Mouse (Mus musculus) MEL-GATA-1-ER (cell line): Measurements from ENCODE around the gene Gimap8.
"Not testable (repeated sequence)": the region's sequence is repeated elsewhere in the genome, so short reads cannot be mapped to it uniquely, and the experiment has no call there.

Experiments
- DNase-seq: peaks from one replicate; pipeline ENCODE4 v3.0.0-alpha.2; 2012; ENCODE audit warnings: low read depth; ENCODE audit errors: extremely low read depth

Gene Gimap8

DNA sequence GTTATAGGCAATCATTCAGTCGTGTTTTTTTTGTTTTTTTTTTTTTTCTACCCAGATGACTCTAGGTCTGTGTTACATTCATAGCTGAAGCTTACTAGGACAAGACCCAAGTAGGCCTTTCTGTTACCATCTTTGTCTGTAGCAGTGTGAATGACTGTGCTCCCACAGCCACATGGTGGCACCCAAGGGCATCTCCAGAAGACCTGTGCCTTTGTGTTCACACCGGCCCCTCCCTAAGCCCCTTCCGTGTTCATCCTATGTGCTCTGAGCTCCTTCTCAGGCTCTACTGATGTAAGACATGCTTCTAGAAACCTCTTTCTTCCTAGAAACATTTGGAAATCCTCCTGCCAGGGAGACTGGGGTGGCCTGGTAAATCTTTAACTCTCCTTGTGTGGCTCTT lies at the start of gene Gimap8:
Gene Gimap8, plus strand, starts transcription at position 240 of the 400 bp plus-strand sequence.
- no peak for DNase-seq

DNA sequence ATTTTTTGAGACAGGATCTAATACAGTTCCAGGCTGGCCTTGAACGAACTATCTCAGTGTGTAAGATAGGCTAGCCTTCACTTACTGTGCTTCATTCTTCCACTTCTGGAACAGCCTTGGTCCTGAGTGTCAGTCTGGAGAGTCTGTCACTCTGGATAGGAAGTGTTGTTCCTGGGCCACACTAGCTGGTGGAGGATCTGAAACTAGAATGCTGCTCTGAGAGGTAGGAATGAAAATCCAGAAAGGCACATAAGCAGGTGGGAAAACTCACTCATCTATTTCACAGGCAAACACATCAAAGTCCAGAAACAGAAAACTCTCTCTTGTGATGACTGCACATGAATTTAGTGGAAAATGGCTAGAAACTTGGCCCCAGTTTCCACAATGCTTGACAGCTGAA lies 46.4 kb upstream of the Gimap8 start:
- no peak for DNase-seq

DNA sequence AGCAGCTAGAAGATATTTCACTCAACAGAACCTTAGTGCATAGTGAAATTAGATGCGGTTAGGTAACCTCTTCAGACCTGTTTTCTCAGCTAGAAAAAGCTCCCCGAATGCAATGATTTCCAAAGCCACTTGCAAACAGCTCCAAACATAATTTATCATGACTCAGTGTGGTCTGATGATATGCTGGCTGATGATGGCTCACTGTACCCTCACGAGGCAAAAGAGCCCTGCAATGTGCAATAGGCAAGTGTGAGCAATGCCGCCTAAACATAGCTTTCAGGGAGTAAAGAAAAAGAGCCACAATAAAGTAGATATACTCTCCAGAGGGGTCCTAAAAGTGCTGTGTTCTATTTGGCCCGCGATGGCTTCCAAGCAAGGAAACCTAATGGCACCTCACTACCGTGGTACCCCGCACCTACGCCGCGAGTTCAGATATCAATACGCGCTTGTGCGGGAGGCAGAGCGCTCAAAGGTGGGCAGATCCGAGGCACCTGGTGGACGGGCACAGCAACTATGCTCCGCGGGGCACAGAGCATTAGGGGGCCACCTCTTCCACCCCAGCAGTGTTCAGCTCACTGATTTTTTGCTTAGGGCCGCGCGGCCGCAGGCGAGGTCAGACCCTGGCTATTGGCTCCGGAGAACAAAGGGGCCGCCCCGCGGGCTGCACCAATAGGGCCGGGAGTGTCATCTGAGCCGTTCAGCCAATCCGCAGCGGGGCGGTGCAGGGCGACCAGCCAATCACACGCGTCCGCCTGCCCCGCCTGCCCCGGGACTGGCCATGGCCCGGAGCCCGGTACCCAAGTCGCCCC lies 45.6 kb upstream of the Gimap8 start, which contains the start of gene Zfp775:
Gene Zfp775, plus strand, starts transcription at position 793 of the 809 bp plus-strand sequence.
- no peak for DNase-seq

DNA sequence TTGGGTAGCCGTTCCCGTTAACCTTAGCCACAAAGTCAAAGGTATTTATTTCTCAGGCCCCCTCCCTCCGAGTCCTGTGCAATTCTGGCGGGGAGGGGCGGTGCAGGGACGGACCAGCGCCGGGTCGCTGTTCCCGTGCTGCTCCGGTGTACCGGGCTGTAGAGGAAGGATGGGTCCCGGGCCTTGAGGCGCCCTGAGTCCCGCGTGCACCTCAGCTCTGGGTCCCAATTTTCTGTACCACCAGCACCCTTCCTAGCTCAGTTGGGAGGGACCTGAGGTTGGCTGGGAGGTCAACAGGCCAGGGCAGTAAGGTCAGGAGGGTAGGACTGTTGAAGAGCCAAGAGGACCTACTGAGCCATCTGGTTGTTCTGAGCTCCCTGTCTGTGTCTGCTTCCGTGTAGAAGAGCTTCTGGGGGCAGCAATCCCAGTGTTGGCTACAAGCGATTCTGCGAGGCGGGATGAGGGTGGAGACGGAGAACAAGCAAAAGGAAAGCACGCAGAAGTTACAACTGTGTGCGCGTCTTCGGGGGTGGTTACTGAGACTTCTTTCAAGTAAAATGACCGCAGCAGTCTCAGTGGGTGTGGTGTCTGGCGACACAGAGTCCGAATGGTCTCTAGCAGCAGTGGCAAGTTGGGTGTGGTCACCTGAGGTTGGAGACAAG lies 44.8 kb upstream of the Gimap8 start:
- no peak for DNase-seq

DNA sequence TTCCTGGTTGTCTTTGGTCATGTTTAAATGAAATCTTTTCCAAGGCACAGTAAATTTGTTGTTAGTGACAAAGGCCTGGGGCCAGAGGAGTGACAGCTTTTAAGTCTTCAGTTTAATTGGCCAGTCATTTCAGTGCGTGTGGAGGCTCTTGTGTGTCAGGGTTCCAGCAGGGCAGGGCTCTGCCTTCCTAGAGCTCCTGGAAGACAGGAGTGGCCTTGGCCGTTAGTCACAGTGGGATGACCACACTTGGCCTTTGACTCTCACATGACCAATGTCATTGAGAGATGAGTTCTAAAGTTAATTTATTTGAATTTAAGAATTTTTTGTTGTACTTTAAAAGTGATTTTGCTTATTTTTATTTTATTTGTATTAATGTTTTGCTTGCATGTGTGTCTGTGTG lies 38.9 kb upstream of the Gimap8 start:
- DNase-seq: no peak

DNA sequence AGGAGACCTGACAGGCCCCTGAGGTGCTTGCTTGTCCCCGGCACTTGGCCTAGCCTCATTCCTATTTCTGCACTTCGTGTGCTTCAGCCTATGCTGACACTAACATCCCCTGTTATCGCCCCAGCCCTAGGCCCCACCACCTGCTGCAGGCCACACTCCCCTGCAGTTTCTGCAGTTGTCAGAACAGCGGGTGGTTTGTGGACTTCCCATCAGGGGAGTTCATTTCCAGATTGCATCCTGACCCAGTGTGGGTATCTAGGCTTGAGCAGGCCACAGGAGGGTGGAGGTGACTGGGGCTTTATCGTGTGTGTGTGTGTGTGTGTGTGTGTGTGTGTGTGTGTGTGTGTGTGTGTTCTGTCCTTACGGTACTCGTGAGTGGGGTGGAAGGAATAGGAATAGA lies 37.5 kb upstream of the Gimap8 start:
- DNase-seq: no peak

DNA sequence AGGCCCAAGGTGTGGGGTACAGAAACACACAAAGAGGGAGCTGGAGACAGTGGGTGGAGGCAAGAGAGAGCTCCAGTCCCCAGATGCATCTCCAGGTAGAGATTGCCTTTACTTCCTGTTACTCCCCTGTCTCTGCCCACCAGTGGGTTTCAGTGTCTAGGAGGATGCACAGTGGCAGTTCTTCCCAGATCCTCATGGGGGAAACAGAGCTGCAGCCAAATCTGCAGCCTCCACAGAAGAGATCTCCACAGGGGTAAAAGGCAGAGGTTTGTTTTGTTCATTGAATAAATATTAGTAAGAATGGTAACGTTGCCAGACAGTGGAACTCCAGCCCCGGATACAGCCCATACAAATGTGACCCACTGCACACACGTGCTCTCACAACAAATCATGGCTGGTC lies 36.4 kb upstream of the Gimap8 start:
- no peak for DNase-seq

DNA sequence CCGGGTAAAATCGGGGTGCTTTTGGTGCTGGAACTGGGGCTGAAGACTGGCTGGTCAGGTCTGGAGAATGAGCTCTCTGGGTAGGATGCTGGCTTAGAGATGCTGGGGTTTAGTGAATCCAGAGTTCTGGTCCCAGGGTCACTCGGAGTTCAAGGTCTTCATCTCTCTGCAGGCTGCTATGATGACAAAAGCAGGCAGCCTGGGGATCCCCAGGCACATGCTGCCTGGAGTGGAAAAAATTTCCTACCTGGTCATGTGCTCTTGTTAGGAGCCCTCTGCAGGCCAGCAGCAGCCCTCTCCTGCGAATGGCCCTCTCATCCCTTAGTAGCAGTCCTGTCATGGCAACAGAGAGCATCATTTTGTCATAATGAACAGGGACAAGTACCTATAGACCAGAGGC lies 33.6 kb upstream of the Gimap8 start:
- DNase-seq: no peak

DNA sequence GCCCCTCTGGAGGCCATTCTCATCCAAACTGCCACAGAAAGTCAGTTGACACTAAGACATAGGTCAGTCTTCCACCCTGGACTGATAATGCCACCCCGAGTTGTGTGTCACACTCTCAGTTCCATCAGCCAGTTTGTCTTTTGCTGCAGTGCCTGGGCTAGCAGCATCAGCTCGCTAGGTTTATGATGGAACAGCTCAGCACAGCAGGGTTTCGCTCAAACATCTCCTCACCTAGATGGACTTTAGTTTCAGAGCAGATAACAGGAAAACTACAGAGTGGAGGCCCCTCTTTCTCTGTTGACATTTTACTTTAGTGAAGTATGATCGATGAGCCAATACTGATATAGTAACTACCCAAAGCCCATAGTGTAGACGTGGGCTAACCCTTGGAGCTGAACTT lies 32.3 kb upstream of the Gimap8 start:
- no peak for DNase-seq

DNA sequence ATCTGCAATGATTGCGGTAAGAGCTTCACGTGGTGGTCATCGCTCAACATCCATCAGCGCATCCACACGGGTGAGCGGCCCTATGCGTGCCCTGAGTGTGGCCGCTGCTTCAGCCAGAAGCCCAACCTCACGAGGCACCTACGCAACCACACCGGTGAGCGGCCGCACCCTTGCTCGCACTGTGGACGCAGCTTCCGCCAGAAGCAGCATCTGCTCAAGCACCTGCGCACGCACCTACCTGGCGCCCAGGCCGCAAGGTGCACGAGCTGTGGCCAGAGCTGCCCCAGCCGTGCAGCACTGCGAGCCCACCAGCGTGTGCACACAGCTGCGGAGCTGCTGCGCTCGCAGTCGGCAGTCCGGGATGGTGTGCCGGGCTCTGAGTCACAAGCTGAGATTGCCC lies 27.0 kb upstream of the Gimap8 start:
- no peak for DNase-seq

DNA sequence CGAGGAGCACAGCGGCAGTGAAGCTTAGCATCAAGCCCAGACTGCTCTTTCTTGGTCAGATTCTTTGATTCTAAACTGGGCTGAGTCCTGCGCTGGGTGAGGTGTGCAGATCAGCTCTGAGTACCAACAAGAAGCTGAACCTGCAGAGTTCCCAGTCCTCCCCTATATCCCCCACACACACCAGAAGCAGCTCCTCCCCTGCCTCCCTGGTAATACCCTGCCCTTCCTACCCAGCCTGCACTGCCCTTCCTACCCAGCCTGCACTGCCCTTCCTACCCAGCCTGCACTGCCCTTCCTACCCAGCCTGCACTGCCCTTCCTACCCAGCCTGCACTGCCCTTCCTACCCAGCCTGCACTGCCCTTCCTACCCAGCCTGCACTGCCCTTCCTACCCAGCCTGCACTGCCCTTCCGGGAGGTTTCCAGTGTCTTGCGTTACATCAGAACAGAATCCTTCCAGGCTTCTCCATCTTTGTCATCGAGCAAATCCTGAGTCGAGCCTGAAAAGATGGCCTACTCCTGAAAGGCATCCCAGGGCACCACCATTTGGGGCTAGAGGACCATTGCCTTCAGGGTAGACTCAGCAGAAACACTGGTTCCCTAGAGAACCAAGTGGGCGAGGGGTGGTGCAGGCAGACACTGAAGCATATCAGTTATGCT lies 24.7 kb upstream of the Gimap8 start:
- not testable (repeated sequence) for DNase-seq

DNA sequence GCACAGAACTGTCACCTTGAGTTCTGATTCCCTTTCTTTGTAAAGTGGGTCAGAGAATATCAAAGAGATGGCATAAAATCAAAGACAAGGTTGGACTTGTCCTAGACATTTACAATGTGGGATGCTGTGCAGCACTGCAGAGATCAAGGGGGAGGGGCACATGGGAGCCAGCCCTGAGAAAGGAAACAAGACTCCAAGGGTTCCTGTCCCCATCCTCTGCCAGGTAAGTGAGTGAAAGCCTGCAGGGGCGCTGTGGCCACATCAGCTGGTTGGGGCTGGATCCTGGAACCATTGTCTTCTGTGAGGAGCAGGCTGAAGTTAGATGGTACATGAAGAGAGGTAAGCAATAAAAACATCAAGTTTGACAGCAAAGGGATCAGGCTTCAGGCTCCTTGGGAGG lies 23.6 kb upstream of the Gimap8 start:
- DNase-seq: no peak

DNA sequence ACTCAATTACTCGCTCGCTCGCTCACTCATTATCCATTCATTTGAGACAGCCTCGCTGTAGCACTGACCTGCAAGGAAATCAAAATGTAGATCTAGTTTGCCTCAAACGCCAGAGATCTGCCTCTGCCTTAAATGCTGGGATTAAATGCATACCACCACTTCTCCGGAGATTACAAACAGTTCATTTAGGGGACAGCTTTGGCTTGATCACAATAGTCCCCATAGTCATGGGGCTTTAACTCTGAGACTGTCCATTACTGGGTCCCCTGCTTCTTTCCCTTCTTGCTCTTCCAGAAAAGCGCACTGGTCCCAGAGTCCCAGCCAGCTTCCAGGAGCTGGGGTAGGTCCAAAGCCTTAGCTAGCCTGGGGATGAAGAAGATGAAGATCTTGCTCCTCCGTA lies 20.6 kb upstream of the Gimap8 start, which contains the start of gene AI854703:
Gene AI854703, plus strand, starts transcription at position 301 of the 400 bp plus-strand sequence.
- no peak for DNase-seq

DNA sequence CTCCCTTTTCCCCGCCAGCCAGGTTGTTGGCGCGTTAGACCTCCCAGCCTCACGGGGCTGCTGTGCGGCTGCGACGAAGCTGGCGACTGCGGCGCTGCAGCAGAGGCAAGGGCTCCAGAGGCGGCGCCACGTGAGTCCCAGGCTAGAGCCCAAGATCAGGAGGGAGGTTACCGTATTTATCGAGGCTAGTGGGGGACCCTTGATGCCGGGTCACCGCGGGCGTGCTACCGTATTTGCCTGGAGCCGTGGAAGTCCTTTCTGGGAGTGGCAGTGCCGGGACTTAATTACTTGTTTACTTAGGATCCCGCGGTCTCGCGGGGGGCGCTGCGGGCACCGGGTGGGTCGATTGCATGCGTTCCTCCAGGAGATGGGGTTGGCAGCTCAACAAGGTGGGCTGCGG lies 20.1 kb upstream of the Gimap8 start:
- no peak for DNase-seq

DNA sequence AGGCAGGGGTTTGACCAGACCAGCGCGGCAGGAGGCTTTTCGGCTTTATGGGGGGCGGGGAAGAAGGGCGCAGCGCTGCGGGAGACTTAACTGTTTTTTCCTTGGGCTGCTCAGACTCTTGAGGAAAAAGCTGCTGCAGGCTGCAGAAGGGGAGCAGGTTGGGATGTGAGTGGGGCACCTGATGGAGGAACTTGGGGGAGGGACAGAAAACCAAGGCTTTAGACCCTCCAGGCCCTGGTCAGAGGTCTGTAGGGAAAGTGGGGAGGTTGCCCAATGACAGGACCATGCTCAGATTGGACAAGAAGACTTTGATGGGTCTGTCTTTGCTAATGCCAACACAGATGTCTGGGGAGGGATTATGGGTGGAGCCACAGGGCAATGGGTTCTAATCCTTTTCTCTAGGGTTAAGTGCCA lies 19.5 kb upstream of the Gimap8 start:
- DNase-seq: no peak

DNA sequence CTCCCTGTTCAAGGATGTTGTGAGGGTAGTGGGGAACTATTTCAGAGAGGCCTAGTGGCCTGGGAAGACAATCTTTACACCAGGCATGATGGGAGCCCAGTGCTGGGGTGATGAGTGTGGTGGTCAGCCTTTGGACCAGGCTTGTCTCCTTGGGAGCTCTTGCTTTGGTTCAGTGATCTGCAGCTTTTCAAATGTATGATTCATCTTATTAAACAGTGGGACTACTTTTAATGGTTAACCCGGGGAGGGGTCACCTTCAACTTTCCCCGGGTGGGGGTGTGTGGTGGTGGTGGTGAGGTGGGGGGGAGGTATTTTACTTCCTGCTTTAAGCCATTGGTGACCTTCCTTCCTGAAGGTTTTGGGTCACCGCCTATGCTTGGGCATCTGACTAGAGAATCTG lies 18.7 kb upstream of the Gimap8 start:
- DNase-seq: no peak

DNA sequence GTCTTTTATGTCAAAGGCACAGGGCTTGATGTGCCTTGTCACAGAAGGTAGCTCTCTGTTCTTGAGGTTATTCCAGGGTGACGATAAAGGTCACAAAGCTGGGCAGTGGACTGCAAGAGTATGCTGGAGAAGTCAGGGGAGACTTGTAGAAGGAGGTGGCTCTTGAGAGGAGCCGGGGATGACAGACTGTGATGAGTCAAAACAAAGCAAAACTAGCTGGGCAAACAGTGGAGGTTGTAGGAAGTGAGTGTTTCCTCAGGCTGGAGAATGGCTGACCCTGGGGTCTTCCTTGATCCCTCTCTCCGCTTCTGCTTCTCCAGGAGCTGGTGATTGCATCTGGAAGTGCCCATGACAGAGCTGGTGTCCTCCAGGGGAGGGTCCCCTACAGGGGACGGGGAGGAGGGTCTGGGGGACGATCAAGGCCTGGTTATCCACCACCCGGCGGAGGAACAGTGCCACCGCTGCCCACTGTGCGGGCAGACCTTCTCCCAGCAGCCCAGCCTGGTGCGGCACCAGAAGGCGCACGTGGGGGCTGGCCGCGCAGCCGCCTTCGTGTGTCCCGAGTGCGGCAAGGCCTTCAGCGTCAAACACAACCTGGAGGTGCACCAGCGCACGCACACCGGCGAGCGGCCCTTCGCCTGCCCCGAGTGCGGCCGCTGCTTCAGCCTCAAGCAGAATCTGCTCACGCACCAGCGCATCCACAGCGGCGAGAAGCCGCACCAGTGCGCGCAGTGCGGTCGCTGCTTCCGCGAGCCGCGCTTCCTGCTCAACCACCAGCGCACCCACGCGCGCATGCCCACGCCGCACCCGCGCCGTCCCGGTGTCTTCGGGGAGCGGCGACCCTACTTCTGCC lies 18.0 kb upstream of the Gimap8 start:
- no peak for DNase-seq

DNA sequence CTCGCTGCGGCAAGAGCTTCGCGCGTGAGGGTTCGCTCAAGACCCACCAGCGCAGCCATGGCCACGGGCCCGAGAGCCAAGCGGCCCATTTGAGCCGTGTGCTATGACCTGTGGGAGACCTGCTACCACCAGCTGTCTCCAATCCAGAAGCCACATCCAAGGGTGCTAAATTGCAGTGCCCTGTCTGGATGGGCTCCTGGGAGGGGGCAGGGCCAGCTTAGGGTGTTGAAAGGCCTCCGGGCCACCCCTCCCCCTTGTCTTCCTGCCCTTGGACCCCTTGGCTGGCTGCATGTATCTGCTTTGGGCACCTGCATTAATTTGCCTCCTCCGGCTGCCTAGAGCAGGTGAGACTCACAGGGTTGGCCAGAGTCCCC lies 17.4 kb upstream of the Gimap8 start:
- no peak for DNase-seq

DNA sequence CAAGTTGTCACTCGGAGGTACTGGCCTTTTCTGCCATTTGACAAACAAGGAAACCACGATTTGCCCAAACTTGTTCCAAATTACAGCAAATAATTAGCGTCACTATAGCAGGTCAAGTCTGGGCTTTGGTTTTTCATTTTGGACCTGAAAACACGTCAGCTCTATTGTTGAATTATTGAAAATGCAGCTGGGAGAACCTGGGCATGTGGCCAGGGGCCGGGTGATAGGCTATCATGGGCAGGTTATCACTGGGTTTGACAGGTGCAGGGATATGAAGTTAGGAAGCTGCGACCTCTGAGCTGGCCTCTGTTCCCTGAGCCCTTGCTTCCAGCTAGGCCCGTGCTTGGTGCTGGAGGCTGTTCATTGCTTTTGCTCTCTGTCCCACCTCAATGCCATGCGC lies 16.2 kb upstream of the Gimap8 start:
- no peak for DNase-seq

DNA sequence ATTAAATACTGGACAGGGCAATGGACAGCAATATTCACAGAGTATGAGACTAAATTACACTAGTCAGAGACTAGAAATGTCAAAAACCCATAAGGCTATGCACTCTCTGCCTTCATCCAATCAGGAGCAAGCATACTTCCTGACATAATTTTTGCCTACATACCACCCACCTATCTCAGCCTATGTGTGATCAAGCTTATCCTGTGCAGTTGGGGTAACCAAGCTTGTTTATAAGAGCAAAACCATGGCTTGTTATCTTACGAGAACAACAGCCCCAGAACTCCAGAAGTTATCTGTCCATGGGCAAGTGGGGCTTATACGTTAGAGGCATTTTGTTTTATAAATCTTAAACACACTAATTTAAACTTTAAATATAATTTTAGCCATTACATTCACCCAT lies 11.9 kb upstream of the Gimap8 start:
- no peak for DNase-seq

DNA sequence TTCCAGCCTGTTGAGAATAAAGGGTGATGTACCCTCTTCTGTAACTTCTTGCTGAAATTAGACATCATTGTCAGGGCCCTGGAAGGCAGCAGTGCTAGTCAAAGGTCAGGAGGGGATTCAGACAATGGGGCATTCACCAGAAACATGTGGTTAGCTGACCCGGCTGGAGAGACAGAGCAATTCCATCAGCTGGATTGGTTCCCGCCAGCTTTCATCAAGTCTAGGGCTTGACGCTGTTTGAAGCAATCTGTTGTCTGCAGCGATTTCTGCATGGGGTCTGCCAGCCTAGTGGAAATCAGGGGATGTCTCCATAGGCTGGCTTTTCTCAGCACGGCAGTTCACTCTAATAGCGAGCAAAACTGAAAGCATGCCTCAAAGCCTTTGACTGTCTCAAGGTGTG lies 10.5 kb upstream of the Gimap8 start:
- no peak for DNase-seq
